Mouse (Mus musculus): ENCODE data around the gene Morn3. TPM values are rescaled to one million over a fixed set of nuclear protein-coding genes. Genes with fewer than 3 reads are reported as not detected.
A peak's percentile ranks its signal among the peaks of the same experiment; 100 is the strongest.

Gene Morn3
- polyA plus RNA-seq, 1 experiment from 2014 or later = not detected

DNA sequence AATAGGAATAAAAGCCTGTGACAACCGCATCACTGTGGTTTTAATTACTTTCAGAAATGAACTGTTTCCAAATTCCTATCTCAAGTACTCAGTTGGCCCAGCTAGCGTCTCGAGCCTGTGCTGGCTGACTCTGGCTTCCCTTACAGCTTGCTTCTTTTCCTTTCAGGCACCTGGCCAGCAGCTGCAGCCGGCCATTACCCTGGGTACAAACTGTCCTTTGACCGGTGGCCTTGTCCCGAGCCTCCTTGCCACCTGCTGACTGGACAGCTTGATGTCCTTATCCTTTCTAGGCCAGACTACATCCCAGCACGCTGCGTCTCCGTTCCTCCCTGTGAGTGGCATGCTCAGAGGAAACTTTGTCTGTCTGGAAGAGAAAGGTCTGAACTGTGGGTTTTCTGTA lies 4.1 kb upstream of the Morn3 start:
- H3K36me3 ChIP-seq (ENCODE audit: control insufficient read depth, insufficient read depth, low read length) = no peaks in the 10 kb centered on the region
- H3K27ac ChIP-seq (ENCODE audit: low read depth, low read length) = no peak overlapping the region
- DNase-seq (ENCODE audit: low spot score) (no peak), ATAC-seq (replicated peaks; ENCODE audit: low FRiP score) (no peak)
- H3K4me3 ChIP-seq (ENCODE audit: low read depth, low read length) = no peak overlapping the region
- no peaks in the 10 kb centered on the region; the same call in 1 of the 2 replicates for H3K4me1 ChIP-seq (replicated peaks; ENCODE audit: control insufficient read depth, insufficient read depth, low read length)
- H3K4me2 ChIP-seq (ENCODE audit: low read depth, low read length, severe bottlenecking) = no peak overlapping the region
- no peak overlapping the region for H3K9ac ChIP-seq (ENCODE audit: low read length)
- no peaks in the 10 kb centered on the region for H3K9me3 ChIP-seq (ENCODE audit: control insufficient read depth, low read length)
- 83% methylated on average over 9 of the region's 9 CpGs for whole genome bisulfite sequencing
- no peaks in the 10 kb centered on the region for H3K27me3 ChIP-seq (ENCODE audit: control insufficient read depth, insufficient read depth, low read length)

DNA sequence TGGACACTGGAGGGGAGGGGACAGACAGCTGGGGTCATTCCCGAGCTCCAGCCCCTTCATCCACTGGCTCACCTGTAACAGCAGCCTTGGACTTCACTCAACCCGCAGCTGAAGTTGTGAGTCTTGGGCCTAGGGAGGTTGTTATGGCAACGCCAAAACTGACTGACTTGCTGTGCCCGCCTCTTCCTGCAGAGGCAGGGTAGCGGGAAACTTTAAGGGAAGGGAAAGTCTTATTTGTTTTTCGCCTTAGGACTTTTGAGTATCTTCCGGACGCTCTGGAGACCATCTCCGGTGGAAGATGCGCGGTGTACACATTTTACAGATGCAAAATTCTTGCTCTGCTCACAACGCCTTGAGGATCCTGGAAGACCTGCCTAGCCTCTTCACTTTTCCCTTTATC lies 2.5 kb upstream of the Morn3 start:
- peak; percentile 51; the same call in 1 of the 2 replicates for ATAC-seq (replicated peaks; ENCODE audit: low FRiP score)
- Histone ChIP-seq H3K9ac (ENCODE audit: low read length) (peak overlapping the region; percentile 56), H3K4me2 (ENCODE audit: low read depth, low read length, severe bottlenecking) (peak overlapping the region; percentile 47), H3K36me3 (ENCODE audit: control insufficient read depth, insufficient read depth, low read length) (no peaks in the 10 kb centered on the region), H3K4me3 (ENCODE audit: low read depth, low read length) (peak overlapping the region; percentile 18), H3K4me1 (replicated peaks; ENCODE audit: control insufficient read depth, insufficient read depth, low read length) (no peaks in the 10 kb centered on the region; the same call in 1 of the 2 replicates), H3K9me3 (ENCODE audit: control insufficient read depth, low read length) (no peaks in the 10 kb centered on the region), H3K27me3 (ENCODE audit: control insufficient read depth, insufficient read depth, low read length) (no peaks in the 10 kb centered on the region), H3K27ac (ENCODE audit: low read depth, low read length) (peak overlapping the region; percentile 43; the same call in 1 of the 2 replicates)
- peak; percentile 73 for DNase-seq (ENCODE audit: low spot score)
- WGBS = 7% methylated on average over 12 of the region's 12 CpGs

DNA sequence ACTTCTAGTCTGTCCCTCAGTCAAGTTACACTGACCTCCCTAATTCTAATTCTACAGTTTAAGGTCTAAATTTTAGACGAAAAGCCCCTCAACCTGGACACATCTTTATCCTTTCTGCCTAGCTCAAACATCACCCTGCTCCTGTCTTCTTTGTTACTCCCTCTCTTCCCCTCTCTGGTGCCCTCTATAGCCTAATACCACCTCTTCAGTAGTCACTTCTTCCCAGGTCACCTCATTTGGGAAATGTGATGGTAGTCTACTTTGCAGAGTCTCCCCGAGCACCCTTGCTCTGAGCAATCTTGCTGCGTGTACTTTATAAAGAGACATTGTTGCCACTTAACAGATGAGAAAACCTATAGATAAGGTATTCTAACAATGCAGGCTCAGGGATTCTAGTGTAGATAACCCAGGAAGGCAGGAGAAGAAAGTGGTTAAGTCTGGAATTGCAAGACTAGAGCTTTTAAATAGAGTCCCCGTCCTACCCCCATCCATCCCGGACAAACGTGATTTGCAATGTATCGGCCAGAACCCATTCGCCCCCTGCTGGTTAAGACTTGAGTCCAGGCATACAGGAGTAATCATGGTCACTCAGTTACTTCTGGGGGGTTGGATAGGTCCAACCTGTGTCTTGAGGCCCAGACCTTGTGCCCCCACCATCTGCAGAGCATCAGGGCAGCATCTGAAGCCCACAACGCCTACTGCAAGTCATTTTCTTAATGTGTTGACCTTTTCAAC lies 1.1 kb downstream of the Morn3 start:
- Histone ChIP-seq H3K27me3 (ENCODE audit: control insufficient read depth, insufficient read depth, low read length) (no peaks in the 10 kb centered on the region), H3K9ac (ENCODE audit: low read length) (no peak overlapping the region), H3K4me3 (ENCODE audit: low read depth, low read length) (no peak overlapping the region), H3K4me1 (replicated peaks; ENCODE audit: control insufficient read depth, insufficient read depth, low read length) (no peaks in the 10 kb centered on the region; the same call in 1 of the 2 replicates), H3K36me3 (ENCODE audit: control insufficient read depth, insufficient read depth, low read length) (no peaks in the 10 kb centered on the region), H3K9me3 (ENCODE audit: control insufficient read depth, low read length) (no peaks in the 10 kb centered on the region), H3K27ac (ENCODE audit: low read depth, low read length) (no peak overlapping the region), H3K4me2 (ENCODE audit: low read depth, low read length, severe bottlenecking) (no peak overlapping the region)
- DNase-seq (ENCODE audit: low spot score) (no peak), ATAC-seq (replicated peaks; ENCODE audit: low FRiP score) (no peak)
- 46% methylated on average over 9 of the region's 9 CpGs for WGBS

DNA sequence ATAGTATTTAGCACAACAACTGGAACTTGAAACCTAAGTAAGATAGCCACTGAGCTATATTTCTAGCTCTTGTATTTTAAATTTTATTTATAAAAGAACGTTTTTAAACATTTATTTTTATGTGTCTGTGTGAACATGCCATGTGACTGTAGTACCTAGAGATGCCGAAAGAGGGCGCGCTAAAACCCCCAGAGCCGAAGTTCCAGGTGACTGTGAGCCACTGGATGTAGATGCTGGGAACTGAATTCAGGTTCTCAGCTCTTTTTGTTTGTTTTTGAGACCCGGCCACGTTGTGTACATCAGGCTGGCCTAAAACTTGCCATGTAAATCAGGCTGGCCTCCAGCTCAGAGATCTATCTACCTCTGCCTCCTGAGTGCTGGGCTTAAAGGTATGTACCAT lies 3.0 kb downstream of the Morn3 start:
- Histone ChIP-seq H3K36me3 (ENCODE audit: control insufficient read depth, insufficient read depth, low read length) (no peaks in the 10 kb centered on the region), H3K4me3 (ENCODE audit: low read depth, low read length) (no peak overlapping the region), H3K9ac (ENCODE audit: low read length) (no peak overlapping the region), H3K27ac (ENCODE audit: low read depth, low read length) (no peak overlapping the region), H3K4me2 (ENCODE audit: low read depth, low read length, severe bottlenecking) (no peak overlapping the region), H3K4me1 (replicated peaks; ENCODE audit: control insufficient read depth, insufficient read depth, low read length) (no peaks in the 10 kb centered on the region), H3K9me3 (ENCODE audit: control insufficient read depth, low read length) (no peaks in the 10 kb centered on the region), H3K27me3 (ENCODE audit: control insufficient read depth, insufficient read depth, low read length) (no peaks in the 10 kb centered on the region)
- DNase-seq (ENCODE audit: low spot score) = no peak
- 21% methylated on average over 7 of the region's 7 CpGs for WGBS
- ATAC-seq (replicated peaks; ENCODE audit: low FRiP score) = no peak

DNA sequence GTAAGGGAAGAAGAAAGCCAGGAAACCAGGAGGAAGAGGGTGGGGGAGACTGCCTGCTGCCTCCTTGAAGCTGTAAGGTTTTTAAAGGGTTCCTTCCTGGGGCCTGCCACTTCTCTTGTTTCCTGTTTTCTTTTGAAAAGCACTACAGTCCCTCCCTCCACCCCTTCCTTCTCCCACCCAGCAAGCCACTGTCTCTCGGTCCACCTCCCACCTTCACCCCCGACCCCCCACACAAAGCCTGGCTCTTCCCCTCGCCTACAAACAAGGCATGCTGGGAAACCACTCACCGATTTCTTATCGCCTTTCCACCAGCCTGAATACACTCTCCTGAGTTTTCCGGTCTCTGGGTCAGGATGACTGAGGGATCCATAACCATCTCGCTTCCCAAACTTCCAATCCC lies 6.0 kb downstream of the Morn3 start:
- no peaks in the 10 kb centered on the region for H3K9me3 ChIP-seq (ENCODE audit: control insufficient read depth, low read length)
- H3K4me2 ChIP-seq (ENCODE audit: low read depth, low read length, severe bottlenecking) = no peak overlapping the region
- DNase-seq (ENCODE audit: low spot score) = no peak
- no peaks in the 10 kb centered on the region for H3K36me3 ChIP-seq (ENCODE audit: control insufficient read depth, insufficient read depth, low read length)
- ATAC-seq (replicated peaks; ENCODE audit: low FRiP score) = no peak
- WGBS = 55% methylated on average over 7 of the region's 7 CpGs
- H3K27ac ChIP-seq (ENCODE audit: low read depth, low read length) = no peak overlapping the region
- no peaks in the 10 kb centered on the region for H3K27me3 ChIP-seq (ENCODE audit: control insufficient read depth, insufficient read depth, low read length)
- H3K4me1 ChIP-seq (replicated peaks; ENCODE audit: control insufficient read depth, insufficient read depth, low read length) = no peaks in the 10 kb centered on the region
- no peak overlapping the region for H3K9ac ChIP-seq (ENCODE audit: low read length)
- no peak overlapping the region for H3K4me3 ChIP-seq (ENCODE audit: low read depth, low read length)

DNA sequence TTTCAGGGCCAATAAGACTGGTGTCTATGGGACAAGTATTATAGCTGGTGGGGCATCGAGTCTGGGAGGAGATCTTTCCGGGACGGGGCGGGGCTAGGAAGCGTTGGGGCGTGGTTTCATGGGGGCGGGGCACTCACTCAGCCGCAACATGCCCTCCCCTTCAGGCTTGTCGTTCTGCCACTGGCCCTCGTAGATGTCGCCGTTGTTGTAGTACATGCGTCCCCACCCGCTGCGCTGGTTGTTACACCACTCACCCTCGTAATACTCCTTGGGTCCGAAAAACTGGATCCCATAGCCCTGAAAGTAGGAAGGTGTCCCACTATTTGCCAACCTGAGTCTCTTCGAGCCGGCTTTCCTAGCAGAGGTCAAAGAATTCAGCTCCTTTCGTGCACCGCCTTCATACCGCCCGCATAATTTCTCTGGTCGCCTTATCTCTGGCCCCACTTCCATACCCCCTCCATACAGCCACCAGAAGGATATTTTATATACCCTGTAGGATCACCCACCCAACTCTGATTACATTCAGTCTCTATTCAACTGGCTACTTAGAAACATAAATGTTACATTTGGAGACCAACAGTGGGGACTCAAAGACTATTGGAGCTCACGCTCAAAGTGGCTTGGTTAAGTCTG lies 7.6 kb downstream of the Morn3 start:
- DNase-seq (ENCODE audit: low spot score) (peak; percentile 77), ATAC-seq (replicated peaks; ENCODE audit: low FRiP score) (no peak)
- WGBS = 4% methylated on average over 25 of the region's 25 CpGs

DNA sequence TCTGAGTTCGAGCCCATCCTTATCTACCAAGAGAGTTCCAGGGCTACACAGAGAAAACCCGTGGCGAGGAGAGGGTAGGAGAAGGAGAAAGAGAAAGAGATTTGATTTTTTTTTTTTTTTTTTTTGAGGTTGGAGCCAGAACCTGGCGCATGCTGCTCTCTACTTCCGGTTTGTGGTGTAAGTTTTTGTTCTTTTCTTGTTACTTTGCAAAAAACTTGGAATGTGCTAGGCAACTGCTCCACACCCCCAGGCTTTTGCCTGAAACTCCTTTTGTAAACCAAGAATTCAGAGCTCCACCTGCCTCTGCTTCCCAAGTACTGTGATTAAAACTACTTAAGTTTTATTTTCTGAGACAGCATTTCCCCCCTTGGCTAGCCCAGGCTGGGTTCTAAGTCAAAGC lies 8.7 kb downstream of the Morn3 start:
- no peak for DNase-seq (ENCODE audit: low spot score)
- Histone ChIP-seq H3K36me3 (ENCODE audit: control insufficient read depth, insufficient read depth, low read length) (no peaks in the 10 kb centered on the region), H3K9ac (ENCODE audit: low read length) (no peak overlapping the region), H3K27ac (ENCODE audit: low read depth, low read length) (no peak overlapping the region), H3K27me3 (ENCODE audit: control insufficient read depth, insufficient read depth, low read length) (no peaks in the 10 kb centered on the region), H3K4me1 (replicated peaks; ENCODE audit: control insufficient read depth, insufficient read depth, low read length) (no peaks in the 10 kb centered on the region), H3K4me3 (ENCODE audit: low read depth, low read length) (no peak overlapping the region), H3K9me3 (ENCODE audit: control insufficient read depth, low read length) (no peaks in the 10 kb centered on the region), H3K4me2 (ENCODE audit: low read depth, low read length, severe bottlenecking) (no peak overlapping the region)
- no peak for ATAC-seq (replicated peaks; ENCODE audit: low FRiP score)
- 95% methylated on average over 5 of the region's 5 CpGs for WGBS

More for the DNA sequence above, 7.6 kb downstream of the Morn3 start:
- no peaks in the 10 kb centered on the region for H3K4me1 ChIP-seq (replicated peaks; ENCODE audit: control insufficient read depth, insufficient read depth, low read length)
- peak overlapping the region; percentile 51 for H3K4me2 ChIP-seq (ENCODE audit: low read depth, low read length, severe bottlenecking)
- no peaks in the 10 kb centered on the region for H3K36me3 ChIP-seq (ENCODE audit: control insufficient read depth, insufficient read depth, low read length)
- no peak overlapping the region for H3K27ac ChIP-seq (ENCODE audit: low read depth, low read length)
- peak overlapping the region; percentile 11 for H3K4me3 ChIP-seq (ENCODE audit: low read depth, low read length)
- no peaks in the 10 kb centered on the region for H3K27me3 ChIP-seq (ENCODE audit: control insufficient read depth, insufficient read depth, low read length)
- H3K9ac ChIP-seq (ENCODE audit: low read length) = no peak overlapping the region
- H3K9me3 ChIP-seq (ENCODE audit: control insufficient read depth, low read length) = no peaks in the 10 kb centered on the region

DNA sequence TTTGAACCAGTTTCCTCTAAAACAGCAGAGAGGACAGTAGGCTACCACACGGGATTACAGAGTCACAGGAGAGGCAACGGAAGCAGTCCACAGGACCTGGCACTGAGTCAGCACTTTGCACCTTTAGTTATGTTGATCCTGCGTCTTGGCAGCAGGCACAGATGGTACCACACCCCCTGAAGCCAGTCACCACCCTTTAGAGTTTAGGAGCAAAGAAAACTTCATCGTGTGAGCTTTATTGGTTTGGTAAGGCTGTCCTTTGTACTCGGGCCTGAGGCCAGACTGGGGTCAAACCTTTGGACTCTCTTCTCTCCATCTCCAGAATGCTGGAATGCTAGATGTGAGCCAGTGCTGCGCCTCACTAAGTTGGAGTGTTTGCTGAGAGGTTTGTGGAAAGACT lies 11.3 kb downstream of the Morn3 start:
- ATAC-seq (replicated peaks; ENCODE audit: low FRiP score) (no peak), DNase-seq (ENCODE audit: low spot score) (no peak)
- Histone ChIP-seq H3K27me3 (ENCODE audit: control insufficient read depth, insufficient read depth, low read length) (no peaks in the 10 kb centered on the region), H3K9ac (ENCODE audit: low read length) (no peak overlapping the region), H3K9me3 (ENCODE audit: control insufficient read depth, low read length) (no peaks in the 10 kb centered on the region), H3K4me2 (ENCODE audit: low read depth, low read length, severe bottlenecking) (no peak overlapping the region), H3K27ac (ENCODE audit: low read depth, low read length) (no peak overlapping the region), H3K36me3 (ENCODE audit: control insufficient read depth, insufficient read depth, low read length) (no peaks in the 10 kb centered on the region), H3K4me1 (replicated peaks; ENCODE audit: control insufficient read depth, insufficient read depth, low read length) (no peaks in the 10 kb centered on the region), H3K4me3 (ENCODE audit: low read depth, low read length) (no peak overlapping the region)
- 44% methylated on average over 6 of the region's 6 CpGs for WGBS

DNA sequence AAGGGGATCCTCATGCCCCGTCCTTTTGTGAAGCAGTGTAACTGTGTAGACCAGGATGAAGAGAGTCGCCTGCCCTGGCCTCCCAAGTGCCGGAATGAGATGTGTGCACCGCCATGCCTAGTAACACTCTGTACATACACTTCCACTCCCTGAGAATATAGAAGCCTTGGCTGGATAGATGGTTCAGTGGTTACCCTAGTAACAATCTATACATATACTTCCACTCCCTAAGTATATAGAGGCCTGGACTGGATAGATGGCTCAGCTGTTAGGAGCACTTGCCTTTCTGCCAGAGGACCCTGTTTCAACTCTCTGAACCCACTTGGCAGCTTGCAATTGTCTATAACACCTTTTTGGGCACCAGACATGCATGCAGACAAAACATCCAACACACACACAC lies 11.7 kb downstream of the Morn3 start:
- no peak for DNase-seq (ENCODE audit: low spot score)
- H3K27me3 ChIP-seq (ENCODE audit: control insufficient read depth, insufficient read depth, low read length) = no peaks in the 10 kb centered on the region
- WGBS = 91% methylated on average over 4 of the region's 4 CpGs
- no peak for ATAC-seq (replicated peaks; ENCODE audit: low FRiP score)
- no peaks in the 10 kb centered on the region for H3K9me3 ChIP-seq (ENCODE audit: control insufficient read depth, low read length)
- H3K4me1 ChIP-seq (replicated peaks; ENCODE audit: control insufficient read depth, insufficient read depth, low read length) = no peaks in the 10 kb centered on the region
- no peak overlapping the region for H3K27ac ChIP-seq (ENCODE audit: low read depth, low read length)
- H3K9ac ChIP-seq (ENCODE audit: low read length) = no peak overlapping the region
- H3K4me2 ChIP-seq (ENCODE audit: low read depth, low read length, severe bottlenecking) = no peak overlapping the region
- H3K4me3 ChIP-seq (ENCODE audit: low read depth, low read length) = no peak overlapping the region
- H3K36me3 ChIP-seq (ENCODE audit: control insufficient read depth, insufficient read depth, low read length) = no peaks in the 10 kb centered on the region
